Mouse (Mus musculus) urinary bladder, postnatal 10 days (tissue): ENCODE results near the gene Trim13.

Experiments used
- DNase-seq: peaks from one replicate; pipeline ENCODE4 v3.0.0; 2022; ENCODE audit warnings: low spot score

Trim13 gene

GRCm38 (mm10) chr14:61613319-61613718, 15.3 kb downstream of the Trim13 start:
- DNase-seq = no peak

- DNase-seq = no peak
Measured at GRCm38 (mm10) chr14:61620371-61620770, 22.3 kb downstream of the Trim13 start.

- DNase-seq = no peak
Measured at GRCm38 (mm10) chr14:61635969-61636368, 37.9 kb downstream of the Trim13 start.

GRCm38 (mm10) chr14:61642668-61643067, 44.6 kb downstream of the Trim13 start:
- DNase-seq = no peak

GRCm38 (mm10) chr14:61645547-61645946, 47.5 kb downstream of the Trim13 start:
- DNase-seq = no peak

GRCm38 (mm10) chr14:61647182-61647880, 49.3 kb downstream of the Trim13 start:
- no peak for DNase-seq

- peak; percentile 10 for DNase-seq
Measured at GRCm38 (mm10) chr14:61647881-61648684, 50.0 kb downstream of the Trim13 start.

GRCm38 (mm10) chr14:61648685-61649504, 50.8 kb downstream of the Trim13 start:
- DNase-seq = peak; percentile 84

- no peak for DNase-seq
Measured at GRCm38 (mm10) chr14:61650291-61650960, 52.4 kb downstream of the Trim13 start.
